Mouse (Mus musculus): ENCODE results near the gene Zic5. TPM values are rescaled to one million over a fixed set of nuclear protein-coding genes. Genes with fewer than 3 reads are reported as not detected.

Gene Zic5
- polyA plus RNA-seq, 1 experiment: not detected

GRCm38 (mm10) chr14:122427204-122427560 lies 38.3 kb downstream of the Zic5 start:
- TF ChIP-seq CTCF (conservative IDR thresholded peaks at IDR 0.05; ENCODE audit: insufficient read depth, insufficient read length, low read depth, low read length) (no peak), POLR2A (IDR thresholded peaks at IDR 0.05; ENCODE audit: low read depth, low read length) (no peak)
- Histone ChIP-seq H3K36me3 (ENCODE audit: control insufficient read depth, insufficient read depth, low read length) (no peaks in the 10 kb centered on the region), H3K27ac (ENCODE audit: insufficient read depth, low read depth, low read length) (no peak overlapping the region), H3K27me3 (replicated peaks; ENCODE audit: control insufficient read depth, insufficient read depth, low read length) (no peaks in the 10 kb centered on the region; the same call in 1 of the 2 replicates), H3K4me1 (ENCODE audit: control insufficient read depth, insufficient read depth, low read length) (no peaks in the 10 kb centered on the region), H3K4me3 (ENCODE audit: insufficient read depth, low read depth, low read length) (no peak overlapping the region)
- DNase-seq: no peak
- WGBS: 46% methylated on average over 8 of the region's 8 CpGs

DNA sequence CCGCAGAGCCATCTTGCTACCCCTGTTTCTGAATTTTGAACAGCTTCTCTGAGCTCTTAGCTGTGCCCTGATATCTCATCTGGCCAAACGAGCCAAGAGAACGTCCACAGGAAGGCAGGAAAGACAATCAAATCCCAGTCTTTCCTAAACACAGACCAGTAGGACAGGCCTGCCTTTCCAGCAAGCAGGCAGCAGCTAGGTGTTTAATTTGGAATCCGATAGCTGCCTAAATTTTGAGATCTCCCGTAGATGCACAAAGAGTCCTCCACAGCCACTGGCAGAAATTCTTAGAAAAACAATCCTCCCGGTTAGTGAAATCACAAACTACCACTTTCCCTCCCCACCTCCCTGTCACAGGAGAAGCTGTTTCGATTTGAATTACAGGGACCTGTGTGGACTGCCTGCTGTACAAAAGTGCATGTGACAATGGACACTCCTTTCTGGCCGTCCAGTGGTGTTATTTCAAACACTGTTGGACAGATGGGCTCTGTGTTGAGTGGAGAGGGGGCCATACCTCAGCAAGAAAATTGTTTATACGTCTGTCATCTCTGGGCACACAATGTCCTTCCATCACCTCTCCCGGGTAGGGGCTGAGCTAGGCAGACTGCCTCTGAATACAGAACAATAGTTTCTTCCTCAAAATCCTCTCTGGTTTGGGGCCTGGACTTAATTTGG lies 38.8 kb downstream of the Zic5 start:
- Histone ChIP-seq H3K27me3 (replicated peaks; ENCODE audit: control insufficient read depth, insufficient read depth, low read length) (no peaks in the 10 kb centered on the region; the same call in 1 of the 2 replicates), H3K36me3 (ENCODE audit: control insufficient read depth, insufficient read depth, low read length) (no peaks in the 10 kb centered on the region), H3K4me3 (ENCODE audit: insufficient read depth, low read depth, low read length) (no peak overlapping the region), H3K4me1 (ENCODE audit: control insufficient read depth, insufficient read depth, low read length) (no peaks in the 10 kb centered on the region), H3K27ac (ENCODE audit: insufficient read depth, low read depth, low read length) (no peak overlapping the region)
- WGBS: 52% methylated on average over 10 of the region's 10 CpGs
- DNase-seq: no peak
- TF ChIP-seq POLR2A (IDR thresholded peaks at IDR 0.05; ENCODE audit: low read depth, low read length): no peak
- TF ChIP-seq CTCF (conservative IDR thresholded peaks at IDR 0.05; ENCODE audit: insufficient read depth, insufficient read length, low read depth, low read length): no peak

- Histone ChIP-seq H3K27ac (ENCODE audit: insufficient read depth, low read depth, low read length) (no peak overlapping the region), H3K36me3 (ENCODE audit: control insufficient read depth, insufficient read depth, low read length) (no peaks in the 10 kb centered on the region), H3K27me3 (replicated peaks; ENCODE audit: control insufficient read depth, insufficient read depth, low read length) (no peaks in the 10 kb centered on the region; the same call in 1 of the 2 replicates), H3K4me1 (ENCODE audit: control insufficient read depth, insufficient read depth, low read length) (no peaks in the 10 kb centered on the region), H3K4me3 (ENCODE audit: insufficient read depth, low read depth, low read length) (no peak overlapping the region)
- DNase-seq: no peak
- no peak for TF ChIP-seq POLR2A (IDR thresholded peaks at IDR 0.05; ENCODE audit: low read depth, low read length)
- no peak for TF ChIP-seq CTCF (conservative IDR thresholded peaks at IDR 0.05; ENCODE audit: insufficient read depth, insufficient read length, low read depth, low read length)
- 85% methylated on average over 3 of the region's 3 CpGs for WGBS
These were observed 41.0 kb downstream of the Zic5 start for GRCm38 (mm10) chr14:122424441-122424840.

DNA sequence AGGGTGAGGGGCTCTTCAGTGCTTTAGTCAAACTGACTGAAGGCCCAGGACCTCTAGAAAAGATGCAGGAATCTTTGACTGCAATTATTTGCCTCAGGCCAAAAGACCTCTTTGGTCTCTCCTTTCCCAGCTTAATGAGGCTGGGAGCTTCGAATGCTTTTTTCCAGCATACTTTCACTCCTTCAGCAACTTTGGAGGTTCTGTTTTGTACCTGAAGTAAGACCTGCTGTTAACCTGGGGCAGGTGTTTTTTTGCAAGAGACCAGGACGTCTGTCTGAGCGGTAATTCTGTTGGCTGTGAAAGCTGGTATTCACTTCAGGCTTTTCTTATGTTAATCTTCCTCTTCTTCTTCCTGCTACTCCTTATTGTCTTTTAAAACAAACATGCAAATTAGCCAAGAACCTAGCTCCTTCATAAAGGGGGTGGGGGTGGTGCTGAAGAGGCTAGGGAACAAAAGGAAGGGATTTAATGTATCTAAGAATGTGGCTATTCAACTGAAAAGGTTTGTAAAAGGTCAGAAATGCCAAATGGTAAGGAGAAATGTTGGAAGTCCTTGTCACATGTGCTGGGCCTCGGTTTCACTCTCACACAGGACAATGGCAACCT lies 49.2 kb downstream of the Zic5 start:
- Histone ChIP-seq H3K4me1 (ENCODE audit: control insufficient read depth, insufficient read depth, low read length) (no peaks in the 10 kb centered on the region), H3K4me3 (ENCODE audit: insufficient read depth, low read depth, low read length) (no peak overlapping the region), H3K27ac (ENCODE audit: insufficient read depth, low read depth, low read length) (no peak overlapping the region), H3K27me3 (replicated peaks; ENCODE audit: control insufficient read depth, insufficient read depth, low read length) (no peaks in the 10 kb centered on the region; the same call in 1 of the 2 replicates), H3K36me3 (ENCODE audit: control insufficient read depth, insufficient read depth, low read length) (no peaks in the 10 kb centered on the region)
- DNase-seq: no peak
- 64% methylated on average over 4 of the region's 4 CpGs for WGBS
- TF ChIP-seq POLR2A (IDR thresholded peaks at IDR 0.05; ENCODE audit: low read depth, low read length): no peak
- TF ChIP-seq CTCF (conservative IDR thresholded peaks at IDR 0.05; ENCODE audit: insufficient read depth, insufficient read length, low read depth, low read length): no peak

DNA sequence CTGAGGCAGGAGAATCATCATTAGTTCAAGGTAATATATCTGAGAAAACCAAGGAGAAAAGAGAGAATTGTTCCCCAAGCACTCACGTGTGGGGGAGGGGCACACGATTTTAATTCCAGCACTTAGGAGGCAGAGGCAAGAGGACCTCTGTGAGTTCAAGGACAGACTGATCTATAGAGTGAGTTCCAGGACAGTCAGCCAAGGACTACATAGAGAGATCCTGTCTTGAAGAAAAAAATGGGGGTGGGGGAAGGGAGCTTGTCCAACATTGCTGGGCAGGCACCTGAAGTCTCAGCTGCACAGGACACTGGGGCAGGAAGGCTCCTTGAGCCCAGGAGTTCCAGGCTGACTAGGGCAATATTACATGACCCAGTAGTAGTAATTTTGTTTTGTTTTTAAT lies 50.7 kb downstream of the Zic5 start:
- no peak overlapping the region for H3K4me3 ChIP-seq (ENCODE audit: insufficient read depth, low read depth, low read length)
- 93% methylated on average over 2 of the region's 2 CpGs for WGBS
- H3K27ac ChIP-seq (ENCODE audit: insufficient read depth, low read depth, low read length): no peak overlapping the region
- H3K4me1 ChIP-seq (ENCODE audit: control insufficient read depth, insufficient read depth, low read length): no peaks in the 10 kb centered on the region
- DNase-seq: no peak
- TF ChIP-seq CTCF (conservative IDR thresholded peaks at IDR 0.05; ENCODE audit: insufficient read depth, insufficient read length, low read depth, low read length) (no peak), POLR2A (IDR thresholded peaks at IDR 0.05; ENCODE audit: low read depth, low read length) (no peak)
- H3K27me3 ChIP-seq (replicated peaks; ENCODE audit: control insufficient read depth, insufficient read depth, low read length): no peaks in the 10 kb centered on the region; the same call in 1 of the 2 replicates
- H3K36me3 ChIP-seq (ENCODE audit: control insufficient read depth, insufficient read depth, low read length): no peaks in the 10 kb centered on the region

GRCm38 (mm10) chr14:122413542-122413928 lies 51.9 kb downstream of the Zic5 start:
- DNase-seq: no peak
- WGBS: 78% methylated on average over 2 of the region's 2 CpGs
- no peaks in the 10 kb centered on the region; the same call in 1 of the 2 replicates for H3K27me3 ChIP-seq (replicated peaks; ENCODE audit: control insufficient read depth, insufficient read depth, low read length)
- H3K36me3 ChIP-seq (ENCODE audit: control insufficient read depth, insufficient read depth, low read length): no peaks in the 10 kb centered on the region
- no peak for TF ChIP-seq CTCF (conservative IDR thresholded peaks at IDR 0.05; ENCODE audit: insufficient read depth, insufficient read length, low read depth, low read length)
- no peak for TF ChIP-seq POLR2A (IDR thresholded peaks at IDR 0.05; ENCODE audit: low read depth, low read length)
- no peaks in the 10 kb centered on the region for H3K4me1 ChIP-seq (ENCODE audit: control insufficient read depth, insufficient read depth, low read length)
- no peak overlapping the region for H3K4me3 ChIP-seq (ENCODE audit: insufficient read depth, low read depth, low read length)
- H3K27ac ChIP-seq (ENCODE audit: insufficient read depth, low read depth, low read length): no peak overlapping the region

DNA sequence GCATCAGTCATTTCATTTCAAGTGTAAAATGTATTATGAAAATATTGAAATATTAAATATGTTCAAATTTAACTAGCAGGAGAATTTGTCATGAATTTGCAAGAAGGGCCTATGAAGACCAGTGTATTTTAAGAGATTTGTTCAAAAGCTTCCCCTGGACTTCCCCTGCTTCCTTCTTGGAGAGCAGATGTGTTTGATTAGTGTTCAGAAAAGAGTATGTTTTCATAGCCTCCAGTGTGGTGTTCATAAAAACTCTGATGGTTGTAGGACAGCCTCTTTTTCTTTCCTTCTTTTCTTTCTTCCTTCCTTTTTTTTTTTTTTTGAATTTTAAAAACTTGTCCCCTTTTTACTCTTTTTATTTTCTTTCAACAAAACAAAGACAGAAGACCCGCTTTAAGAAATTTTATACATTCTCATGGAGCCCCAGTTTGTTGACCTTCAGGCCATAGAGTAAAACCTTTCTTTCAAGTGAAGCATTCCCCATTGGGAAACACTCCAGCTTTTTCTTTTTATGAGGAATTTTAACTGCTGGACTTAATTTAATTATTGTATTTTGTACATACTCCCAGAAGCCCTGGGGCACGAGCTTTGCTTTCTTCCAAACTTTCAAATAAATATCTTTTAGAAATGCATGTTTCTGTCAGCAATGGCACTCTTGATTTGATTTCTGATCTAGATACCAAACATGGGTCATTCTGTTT lies 52.5 kb downstream of the Zic5 start:
- DNase-seq: no peak
- Histone ChIP-seq H3K27ac (ENCODE audit: insufficient read depth, low read depth, low read length) (no peak overlapping the region), H3K4me3 (ENCODE audit: insufficient read depth, low read depth, low read length) (no peak overlapping the region), H3K4me1 (ENCODE audit: control insufficient read depth, insufficient read depth, low read length) (no peaks in the 10 kb centered on the region), H3K36me3 (ENCODE audit: control insufficient read depth, insufficient read depth, low read length) (no peaks in the 10 kb centered on the region), H3K27me3 (replicated peaks; ENCODE audit: control insufficient read depth, insufficient read depth, low read length) (no peaks in the 10 kb centered on the region; the same call in 1 of the 2 replicates)
- no peak for TF ChIP-seq CTCF (conservative IDR thresholded peaks at IDR 0.05; ENCODE audit: insufficient read depth, insufficient read length, low read depth, low read length)
- TF ChIP-seq POLR2A (IDR thresholded peaks at IDR 0.05; ENCODE audit: low read depth, low read length): no peak
- WGBS: 74% methylated on average over 2 of the region's 2 CpGs

Other genes starting within 250 kb of the Zic5 start
- gene Gm5089, start 14.6 kb downstream of the Zic5 start, polyA plus RNA-seq (2012; rRNA removed): not detected in 2 replicates
- gene Zic2, start 9.8 kb upstream of the Zic5 start, polyA plus RNA-seq (2012; rRNA removed): not detected in 2 replicates
- gene Gm10837, start 24.9 kb upstream of the Zic5 start, polyA plus RNA-seq (2012; rRNA removed): not detected in 2 replicates
- gene Pcca, start 68.6 kb upstream of the Zic5 start, polyA plus RNA-seq (2012; rRNA removed): 67.4 and 77.1 TPM in 2 replicates

All from kidney, adult 2 months (tissue).